Mouse (Mus musculus) liver, adult 2 months (tissue): ENCODE measurements around the gene Tns2. TPM values are rescaled to one million over a fixed set of nuclear protein-coding genes. Genes with fewer than 3 reads are reported as not detected.

Experiments
- DNase-seq: peaks from one replicate; pipeline ENCODE4 v3.0.0-alpha.2; 2011; ENCODE audit warnings: low read depth, low spot score; ENCODE audit errors: extremely low read depth
- H3K27ac ChIP-seq: fragments of 200-500 bp; replicated peaks from 2 replicates; pipeline ENCODE4 v1.5.1; 2012; ENCODE audit warnings: low read depth, mild to moderate bottlenecking, control low read depth, inconsistent platforms, low read length; ENCODE audit not compliant: insufficient read depth
- H3K27me3 ChIP-seq: fragments of 200-500 bp; 2 replicates; pipeline ENCODE4 v1.6.1; 2012; ENCODE audit warnings: mild to moderate bottlenecking, moderate library complexity, low read length, inconsistent platforms; ENCODE audit not compliant: control insufficient read depth, insufficient read depth
- H3K36me3 ChIP-seq: fragments of 200-500 bp; 2 replicates; pipeline ENCODE4 v1.6.1; 2012; ENCODE audit warnings: low read length, inconsistent platforms; ENCODE audit not compliant: control insufficient read depth, insufficient read depth
- H3K4me1 ChIP-seq: fragments of 200-500 bp; 2 replicates; pipeline ENCODE4 v1.6.1; 2011; ENCODE audit warnings: low read length; ENCODE audit not compliant: control insufficient read depth, insufficient read depth
- H3K4me3 ChIP-seq: fragments of 200-500 bp; 2 replicates; pipeline ENCODE4 v1.5.1; 2011; ENCODE audit warnings: low read depth, mild to moderate bottlenecking, control low read depth, low read length, moderate library complexity; ENCODE audit not compliant: insufficient read depth
- H3K79me2 ChIP-seq: fragments of 200-500 bp; 2 replicates; pipeline ENCODE4 v1.6.1; 2012; ENCODE audit warnings: inconsistent platforms, mild to moderate bottlenecking, low read length, moderate library complexity; ENCODE audit not compliant: control insufficient read depth, insufficient read depth
- H3K9ac ChIP-seq: fragments of 200-500 bp; 2 replicates; pipeline ENCODE4 v1.6.1; 2012; ENCODE audit warnings: low read depth, mild to moderate bottlenecking, control low read depth, inconsistent platforms, low read length
- CTCF ChIP-seq: fragments of 200-500 bp; IDR thresholded peaks from 2 replicates; pipeline ENCODE4 v1.5.1; 2011; ENCODE audit warnings: low read depth, low read length, control low read depth
- POLR2A ChIP-seq: fragments of 200-500 bp; IDR thresholded peaks from 2 replicates; pipeline ENCODE4 v1.6.1; 2011; ENCODE audit warnings: low read length, control low read depth; ENCODE audit not compliant: insufficient read depth; ENCODE audit errors: extremely low read depth
- WGBS: fragments of 180-500 bp; shearing (Covaris S2); methylation state at CpG from one replicate; pipeline ENCODE4 v1.1.7; 2018; 5-methylcytosine and 5-hydroxymethylcytosine counted together
- polyA plus RNA-seq: library from polyadenylated mRNA; depleted of rRNA; stranded (reverse); fragments of >200 nt; gene quantifications from 2 replicates; pipeline ENCODE4 v1.2.3, GENCODE M21; 2012; rRNA removed
- total RNA-seq: library from RNA; depleted of rRNA; stranded (reverse); fragments of >200 nt; gene quantifications from 2 replicates; pipeline ENCODE4 v1.2.3, GENCODE M21; 2014; rRNA removed

Gene Tns2
- total and polyA plus RNA-seq, 2 experiments = 21.8 to 35.9 TPM

GRCm38 (mm10) chr15:102163900-102164693 lies 63.9 kb downstream of the Tns2 start:
- TF ChIP-seq CTCF = no peak; the same call in 1 of the 2 replicates
- TF ChIP-seq POLR2A = no peak
- Histone ChIP-seq H3K4me3 (no peak overlapping the region), H3K27me3 (no peaks in the 10 kb centered on the region), H3K79me2 (no peaks in the 10 kb centered on the region), H3K27ac (no peak overlapping the region), H3K36me3 (peaks cover 5% of the 10 kb centered on the region; the same call in 1 of the 2 replicates), H3K4me1 (no peaks in the 10 kb centered on the region), H3K9ac (no peak overlapping the region)
- 69% methylated on average over 3 of the region's 3 CpGs for WGBS
- DNase-seq = no peak

- Histone ChIP-seq H3K4me1 (no peaks in the 10 kb centered on the region), H3K27ac (no peak overlapping the region), H3K36me3 (no peaks in the 10 kb centered on the region; the same call in 1 of the 2 replicates), H3K4me3 (no peak overlapping the region), H3K79me2 (no peaks in the 10 kb centered on the region), H3K9ac (no peak overlapping the region), H3K27me3 (no peaks in the 10 kb centered on the region)
- WGBS = 69% methylated on average over 6 of the region's 6 CpGs
- DNase-seq = no peak
- TF ChIP-seq CTCF (no peak), POLR2A (no peak)
Measured at GRCm38 (mm10) chr15:102165468-102166100, 65.4 kb downstream of the Tns2 start.

Other genes with a start within 250 kb of the Tns2 start
- not detected in 2 replicates for gene Krt1, start 249.6 kb upstream of the Tns2 start, total RNA-seq
- not detected in 2 replicates for gene Krt1, start 249.6 kb upstream of the Tns2 start, polyA plus RNA-seq
- not detected in 2 replicates for gene Krt77, start 230.7 kb upstream of the Tns2 start, total RNA-seq
- not detected in 2 replicates for gene Krt77, start 230.7 kb upstream of the Tns2 start, polyA plus RNA-seq
- not detected in 2 replicates for gene Krt76, start 207.5 kb upstream of the Tns2 start, total RNA-seq
- not detected in 2 replicates for gene Krt76, start 207.5 kb upstream of the Tns2 start, polyA plus RNA-seq
- not detected in 2 replicates for gene Krt4, start 175.7 kb upstream of the Tns2 start, total RNA-seq
- 0.06 TPM in 1 of 2 replicates, not detected in the other for gene Krt4, start 175.7 kb upstream of the Tns2 start, polyA plus RNA-seq
- 0.09 TPM in 1 of 2 replicates, not detected in the other for gene Krt79, start 160.1 kb upstream of the Tns2 start, total RNA-seq
- 0.04 and 0.10 TPM in 2 replicates for gene Krt79, start 160.1 kb upstream of the Tns2 start, polyA plus RNA-seq
- not detected in 2 replicates for gene Krt78, start 146.1 kb upstream of the Tns2 start, total RNA-seq
- not detected in 2 replicates for gene Krt78, start 146.1 kb upstream of the Tns2 start, polyA plus RNA-seq
- 240 and 251 TPM in 2 replicates for gene Krt8, start 95.9 kb upstream of the Tns2 start, total RNA-seq
- gene Krt8, start 95.9 kb upstream of the Tns2 start, polyA plus RNA-seq = 155 and 168 TPM in 2 replicates
- 255 and 258 TPM in 2 replicates for gene Krt18, start 72.2 kb upstream of the Tns2 start, total RNA-seq
- gene Krt18, start 72.2 kb upstream of the Tns2 start, polyA plus RNA-seq = 110 and 124 TPM in 2 replicates
- 119 and 130 TPM in 2 replicates for gene Eif4b, start 26.6 kb upstream of the Tns2 start, total RNA-seq
- gene Eif4b, start 26.6 kb upstream of the Tns2 start, polyA plus RNA-seq = 70.5 and 73.8 TPM in 2 replicates
- 9.2 and 12.1 TPM in 2 replicates for gene Spryd3, start 35.8 kb downstream of the Tns2 start, total RNA-seq
- 20.7 and 22.6 TPM in 2 replicates for gene Spryd3, start 35.8 kb downstream of the Tns2 start, polyA plus RNA-seq
- gene Igfbp6, start 43.9 kb downstream of the Tns2 start, total RNA-seq = 1.0 and 1.8 TPM in 2 replicates
- 2.3 and 4.5 TPM in 2 replicates for gene Igfbp6, start 43.9 kb downstream of the Tns2 start, polyA plus RNA-seq
- 27.5 and 36.5 TPM in 2 replicates for gene Soat2, start 50.1 kb downstream of the Tns2 start, total RNA-seq
- 54.9 and 80.8 TPM in 2 replicates for gene Soat2, start 50.1 kb downstream of the Tns2 start, polyA plus RNA-seq
- 15.6 and 21.0 TPM in 2 replicates for gene Zfp740, start 102.8 kb downstream of the Tns2 start, total RNA-seq
- 8.1 and 9.4 TPM in 2 replicates for gene Zfp740, start 102.8 kb downstream of the Tns2 start, polyA plus RNA-seq
- 47.6 and 449 TPM in 2 replicates for gene Csad, start 104.3 kb downstream of the Tns2 start, total RNA-seq
- 107 and 123 TPM in 2 replicates for gene Csad, start 104.3 kb downstream of the Tns2 start, polyA plus RNA-seq
- gene Itgb7, start 131.5 kb downstream of the Tns2 start, total RNA-seq = 1.3 and 2.2 TPM in 2 replicates
- gene Itgb7, start 131.5 kb downstream of the Tns2 start, polyA plus RNA-seq = 1.7 and 1.8 TPM in 2 replicates
- 1.5 and 2.0 TPM in 2 replicates for gene Rarg, start 157.1 kb downstream of the Tns2 start, total RNA-seq
- gene Rarg, start 157.1 kb downstream of the Tns2 start, polyA plus RNA-seq = 5.3 and 6.0 TPM in 2 replicates
- gene Gm9918, start 170.2 kb downstream of the Tns2 start, total RNA-seq = not detected in 2 replicates
- gene Gm9918, start 170.2 kb downstream of the Tns2 start, polyA plus RNA-seq = 0.05 TPM in 1 of 2 replicates, not detected in the other
- gene Mfsd5, start 179.0 kb downstream of the Tns2 start, total RNA-seq = 8.5 and 10.1 TPM in 2 replicates
- 44.3 and 51.4 TPM in 2 replicates for gene Mfsd5, start 179.0 kb downstream of the Tns2 start, polyA plus RNA-seq
- gene Espl1, start 195.9 kb downstream of the Tns2 start, total RNA-seq = 0.09 and 0.27 TPM in 2 replicates
- gene Espl1, start 195.9 kb downstream of the Tns2 start, polyA plus RNA-seq = 0.11 and 0.21 TPM in 2 replicates
- gene Pfdn5, start 225.7 kb downstream of the Tns2 start, total RNA-seq = 137 and 195 TPM in 2 replicates
- gene Pfdn5, start 225.7 kb downstream of the Tns2 start, polyA plus RNA-seq = 44.6 and 45.2 TPM in 2 replicates
- gene Myg1, start 231.3 kb downstream of the Tns2 start, total RNA-seq = 25.5 and 27.6 TPM in 2 replicates
- 32.0 and 32.3 TPM in 2 replicates for gene Myg1, start 231.3 kb downstream of the Tns2 start, polyA plus RNA-seq